Mouse (Mus musculus) midbrain, embryonic 11.5 days (tissue): ENCODE results near the gene Dpf2. TPM values are rescaled to one million over a fixed set of nuclear protein-coding genes. Genes with fewer than 3 reads are reported as not detected.

Experiments used
- ATAC-seq: fragments of 200-750 bp; cut with Nextera tagmentation; 2 replicates; pipeline ENCODE4 v1.8.0; 2017; ENCODE audit warnings: moderate TSS enrichment, moderate library complexity; ENCODE audit not compliant: low FRiP score
- DNase-seq: peaks from one replicate; pipeline ENCODE4 v3.0.0; 2015; ENCODE audit warnings: low spot score; ENCODE audit errors: missing footprints
- H3K27ac ChIP-seq: fragments of 300-500 bp; sonication (generic); 2 replicates; pipeline ENCODE4 v1.5.1; 2014; ENCODE audit warnings: low read depth, low read length
- H3K27me3 ChIP-seq: fragments of 300-500 bp; sonication (generic); 2 replicates; pipeline ENCODE4 v1.6.1; 2014; ENCODE audit warnings: mild to moderate bottlenecking, low read length, moderate library complexity, mixed read lengths; ENCODE audit not compliant: control insufficient read depth, insufficient read depth
- H3K36me3 ChIP-seq: fragments of 300-500 bp; sonication (generic); 2 replicates; pipeline ENCODE4 v1.6.1; 2014; ENCODE audit warnings: mild to moderate bottlenecking, low read length, moderate library complexity, mixed read lengths; ENCODE audit not compliant: control insufficient read depth, insufficient read depth
- H3K4me1 ChIP-seq: fragments of 300-500 bp; sonication (generic); 2 replicates; pipeline ENCODE4 v1.6.1; 2014; ENCODE audit warnings: low read length; ENCODE audit not compliant: control insufficient read depth, insufficient read depth
- H3K4me2 ChIP-seq: fragments of 300-500 bp; sonication (generic); 2 replicates; pipeline ENCODE4 v1.6.1; 2014; ENCODE audit warnings: mild to moderate bottlenecking, moderate library complexity
- H3K4me3 ChIP-seq: fragments of 300-500 bp; sonication (generic); 2 replicates; pipeline ENCODE4 v1.5.1; 2014; ENCODE audit warnings: low read depth, low read length
- H3K9ac ChIP-seq: fragments of 300-500 bp; sonication (generic); 2 replicates; pipeline ENCODE4 v1.6.1; 2014; ENCODE audit warnings: low read length
- H3K9me3 ChIP-seq: fragments of 300-500 bp; sonication (generic); 2 replicates; pipeline ENCODE4 v1.6.1; 2016; ENCODE audit warnings: low read length; ENCODE audit not compliant: control insufficient read depth
- WGBS: fragments of 180-500 bp; shearing (Covaris S2); extraction: QIAGEN DNeasy Blood & Tissue Kit; methylation state at CpG from one replicate; pipeline ENCODE4 v1.1.7; 2014; 5-methylcytosine and 5-hydroxymethylcytosine counted together
- polyA plus RNA-seq: library from polyadenylated mRNA; unstranded; fragments of >200 nt; fragmentation: Nextera tagmentation; extraction: Ambion mirVana; gene quantifications from 2 replicates; pipeline ENCODE4 v1.2.1, GENCODE M21; 2014

The Dpf2 gene
- polyA plus RNA-seq, 1 experiment from 2014 or later, result 203 TPM

DNA sequence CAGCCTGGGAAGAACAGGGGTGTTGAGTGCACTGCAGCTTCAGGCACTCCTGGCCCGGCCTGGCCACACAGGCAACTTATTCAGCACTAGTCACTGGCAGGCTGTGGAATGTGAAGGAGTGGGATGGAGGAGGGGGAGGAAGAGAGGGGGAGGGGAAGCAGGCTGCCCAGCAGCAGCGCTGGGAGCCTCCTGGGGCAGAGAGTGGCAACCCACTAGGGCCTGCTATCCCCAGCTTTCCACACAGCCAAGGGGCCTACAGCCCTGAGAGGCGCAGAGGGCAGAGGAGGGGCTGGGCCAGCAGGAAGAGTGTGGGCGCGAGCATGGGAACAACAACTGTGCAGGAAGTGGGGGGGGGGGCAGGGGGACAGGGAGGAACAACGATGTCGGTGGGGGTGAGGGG, 41.5 kb downstream of the Dpf2 start:
- ATAC-seq (peak; percentile 44), DNase-seq (peak; percentile 86)
- peak overlapping the region; percentile 47; the same call in 1 of the 2 replicates for H3K9ac ChIP-seq
- no peak overlapping the region for H3K4me2 ChIP-seq
- peaks cover 19% of the 10 kb centered on the region for H3K4me1 ChIP-seq
- no peak overlapping the region for H3K4me3 ChIP-seq
- H3K27ac ChIP-seq, result peak overlapping the region; percentile 20; the same call in 1 of the 2 replicates
- peaks cover 5% of the 10 kb centered on the region; the same call in 1 of the 2 replicates for H3K36me3 ChIP-seq
- WGBS, result 12% methylated on average over 7 of the region's 7 CpGs
- no peaks in the 10 kb centered on the region for H3K9me3 ChIP-seq
- no peaks in the 10 kb centered on the region for H3K27me3 ChIP-seq

GRCm38 (mm10) chr19:5868096-5868495, 44.7 kb downstream of the Dpf2 start:
- no peaks in the 10 kb centered on the region for H3K9me3 ChIP-seq
- WGBS, result 87% methylated on average over 6 of the region's 6 CpGs
- H3K27me3 ChIP-seq, result no peaks in the 10 kb centered on the region
- peaks cover 8% of the 10 kb centered on the region for H3K36me3 ChIP-seq
- no peak overlapping the region for H3K4me3 ChIP-seq
- no peak overlapping the region for H3K9ac ChIP-seq
- peaks cover 11% of the 10 kb centered on the region for H3K4me1 ChIP-seq
- ATAC-seq (no peak), DNase-seq (no peak)
- H3K27ac ChIP-seq, result no peak overlapping the region
- H3K4me2 ChIP-seq, result no peak overlapping the region

DNA sequence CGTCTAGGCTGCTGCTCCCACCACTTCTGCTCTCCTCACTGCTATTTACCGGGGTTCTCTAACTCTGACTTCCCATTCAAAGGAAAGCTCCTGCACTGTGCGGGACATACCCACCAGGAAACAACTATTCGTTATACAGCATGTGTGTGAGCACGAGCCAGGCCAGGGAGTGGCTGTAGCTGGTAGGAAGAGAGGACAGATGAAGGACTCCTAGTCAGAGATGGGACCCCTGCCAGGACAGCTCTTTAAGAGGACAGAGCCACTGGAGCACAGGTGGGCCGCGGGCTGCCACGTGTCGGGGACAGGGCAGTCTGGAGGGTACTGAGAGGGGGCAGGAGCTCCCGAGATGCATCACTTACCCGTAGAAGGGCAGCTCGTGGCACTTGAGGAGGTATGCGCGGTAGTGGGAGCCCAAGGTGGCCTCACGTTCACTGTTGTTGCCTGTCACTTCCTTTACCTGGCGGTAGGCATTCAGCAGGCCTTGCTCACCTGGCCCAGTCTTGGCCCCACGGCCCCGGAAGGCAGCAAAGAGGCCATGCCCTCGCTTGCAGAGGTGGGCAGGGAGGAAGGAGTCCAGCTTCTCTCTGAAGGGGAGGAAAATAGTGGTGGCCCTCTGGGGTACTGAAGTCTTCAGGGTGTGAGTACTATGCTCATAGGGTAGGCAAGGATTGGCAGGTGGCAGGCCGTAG, 48.0 kb downstream of the Dpf2 start:
- H3K4me2 ChIP-seq, result no peak overlapping the region
- H3K4me3 ChIP-seq, result no peak overlapping the region
- ATAC-seq (no peak), DNase-seq (no peak)
- no peak overlapping the region for H3K27ac ChIP-seq
- 95% methylated on average over 20 of the region's 20 CpGs for WGBS
- no peaks in the 10 kb centered on the region for H3K9me3 ChIP-seq
- H3K9ac ChIP-seq, result no peak overlapping the region
- no peaks in the 10 kb centered on the region for H3K4me1 ChIP-seq
- no peaks in the 10 kb centered on the region for H3K27me3 ChIP-seq
- H3K36me3 ChIP-seq, result peaks cover 26% of the 10 kb centered on the region

GRCm38 (mm10) chr19:5863776-5864175, 49.0 kb downstream of the Dpf2 start:
- H3K36me3 ChIP-seq, result peaks cover 24% of the 10 kb centered on the region
- no peak for ATAC-seq
- no peak for DNase-seq
- no peak overlapping the region for H3K4me3 ChIP-seq
- H3K9ac ChIP-seq, result no peak overlapping the region
- no peaks in the 10 kb centered on the region for H3K4me1 ChIP-seq
- no peak overlapping the region for H3K4me2 ChIP-seq
- H3K9me3 ChIP-seq, result no peaks in the 10 kb centered on the region
- no peak overlapping the region for H3K27ac ChIP-seq
- no peaks in the 10 kb centered on the region for H3K27me3 ChIP-seq
- 93% methylated on average over 5 of the region's 5 CpGs for WGBS

DNA sequence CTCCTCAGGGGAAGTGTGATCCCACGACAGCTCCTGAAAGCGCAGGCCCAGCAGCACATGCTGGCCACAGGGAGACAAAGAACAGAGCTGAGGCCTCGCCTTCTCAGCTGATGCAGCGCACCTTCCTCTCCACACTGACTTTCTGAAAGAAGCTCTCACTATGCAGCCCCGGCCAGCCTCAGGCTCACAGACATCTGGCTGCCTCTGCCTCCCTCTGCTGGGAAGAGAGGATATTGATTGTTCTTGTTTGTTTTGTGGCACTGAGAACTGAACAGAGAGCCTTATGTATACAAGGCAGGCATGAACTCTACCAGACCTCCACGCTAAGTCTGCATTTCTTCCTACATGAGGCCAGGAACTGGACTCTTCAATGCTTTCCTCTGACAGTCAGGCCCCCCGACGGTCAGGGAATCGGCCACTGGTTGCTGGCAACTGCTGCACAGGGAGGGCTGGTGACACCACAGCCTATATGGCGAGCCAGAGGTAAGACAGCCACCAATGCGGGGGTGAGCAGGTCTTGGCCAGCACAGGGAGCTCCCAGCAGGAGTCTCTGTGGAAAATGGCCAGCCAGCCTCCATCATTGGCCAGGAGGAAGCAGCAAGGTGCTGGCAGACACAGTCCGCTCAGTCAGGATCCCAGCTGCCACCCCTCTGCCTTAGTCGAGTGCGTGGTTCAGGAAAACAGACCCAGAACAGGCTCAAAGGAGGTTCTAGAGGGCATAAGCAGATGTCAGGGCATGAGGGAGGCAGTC, 50.3 kb downstream of the Dpf2 start:
- Histone ChIP-seq H3K4me3 (no peak overlapping the region), H3K27me3 (no peaks in the 10 kb centered on the region), H3K4me2 (no peak overlapping the region), H3K27ac (no peak overlapping the region), H3K36me3 (peaks cover 24% of the 10 kb centered on the region), H3K4me1 (no peaks in the 10 kb centered on the region), H3K9ac (no peak overlapping the region), H3K9me3 (no peaks in the 10 kb centered on the region)
- no peak for DNase-seq
- ATAC-seq, result no peak
- 95% methylated on average over 14 of the region's 14 CpGs for WGBS

DNA sequence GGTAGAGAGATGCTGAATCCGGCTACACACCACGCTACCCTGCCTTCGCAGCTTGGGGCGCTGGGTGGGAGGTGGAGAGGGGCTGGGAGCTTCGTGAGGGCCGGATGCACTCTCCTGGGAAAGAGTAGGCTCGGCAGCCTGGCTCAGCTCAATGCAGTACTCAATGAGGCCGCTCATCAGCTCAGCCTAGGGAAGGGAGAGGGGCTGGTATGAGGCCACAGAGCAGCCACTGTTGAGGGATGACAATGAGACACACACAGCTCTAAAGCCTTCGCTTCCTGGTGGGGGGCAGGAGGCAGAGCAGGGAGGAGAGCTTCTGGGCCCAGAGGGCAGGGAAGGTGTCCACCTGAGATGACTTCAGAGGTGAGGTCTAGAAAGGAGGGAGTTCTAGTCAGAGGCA, 56.2 kb downstream of the Dpf2 start:
- H3K4me2 ChIP-seq, result no peak overlapping the region
- no peak overlapping the region for H3K9ac ChIP-seq
- no peak overlapping the region for H3K4me3 ChIP-seq
- no peak for DNase-seq
- H3K27me3 ChIP-seq, result no peaks in the 10 kb centered on the region
- no peak for ATAC-seq
- peaks cover 12% of the 10 kb centered on the region for H3K36me3 ChIP-seq
- no peak overlapping the region for H3K27ac ChIP-seq
- WGBS, result 85% methylated on average over 9 of the region's 9 CpGs
- H3K4me1 ChIP-seq, result no peaks in the 10 kb centered on the region
- H3K9me3 ChIP-seq, result no peaks in the 10 kb centered on the region

DNA sequence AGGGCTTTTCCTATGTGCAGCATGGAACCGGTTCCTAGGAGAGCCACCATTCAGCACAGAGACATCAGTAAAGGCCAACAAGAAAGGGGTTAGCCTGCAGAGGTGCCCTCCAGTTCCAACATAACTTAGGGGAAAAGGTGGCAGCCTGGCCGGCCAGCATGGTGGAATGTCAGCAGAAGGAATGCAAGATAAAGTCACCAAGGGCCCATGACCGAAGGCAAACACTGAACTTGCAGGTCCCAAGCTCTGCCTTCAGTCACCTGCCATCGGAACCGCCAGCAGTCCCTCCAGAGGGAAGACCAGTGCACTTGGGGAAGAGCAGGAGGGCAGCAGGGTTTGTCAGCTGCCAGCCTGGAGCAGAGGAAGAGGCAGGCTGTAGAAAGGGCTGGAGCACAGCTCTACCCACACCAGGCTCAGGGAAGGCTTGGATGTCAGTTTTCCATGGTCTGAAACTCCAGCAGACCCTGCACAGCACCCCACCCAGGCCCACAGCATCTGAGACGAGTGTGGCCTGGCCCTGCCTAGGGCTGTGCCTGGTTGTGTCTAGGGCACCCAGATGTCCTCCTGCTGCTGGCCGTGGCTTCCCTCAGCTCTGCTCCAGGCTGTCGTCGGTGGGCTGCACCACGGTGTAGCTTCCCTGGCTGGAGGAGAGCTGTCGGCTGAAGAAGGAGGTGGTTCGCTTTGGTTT, 60.6 kb downstream of the Dpf2 start:
- Histone ChIP-seq H3K27me3 (no peaks in the 10 kb centered on the region), H3K9ac (no peak overlapping the region), H3K4me3 (no peak overlapping the region), H3K27ac (no peak overlapping the region), H3K36me3 (peaks cover 6% of the 10 kb centered on the region; the same call in 1 of the 2 replicates), H3K4me2 (no peak overlapping the region), H3K4me1 (peaks cover 28% of the 10 kb centered on the region), H3K9me3 (no peaks in the 10 kb centered on the region)
- DNase-seq, result no peak
- no peak for ATAC-seq
- WGBS, result 88% methylated on average over 12 of the region's 12 CpGs

- 73% methylated on average over 5 of the region's 5 CpGs for WGBS
- DNase-seq (no peak), ATAC-seq (no peak)
- no peak overlapping the region for H3K27ac ChIP-seq
- no peak overlapping the region for H3K4me2 ChIP-seq
- peaks cover 34% of the 10 kb centered on the region for H3K4me1 ChIP-seq
- H3K9me3 ChIP-seq, result no peaks in the 10 kb centered on the region
- H3K36me3 ChIP-seq, result peaks cover 6% of the 10 kb centered on the region; the same call in 1 of the 2 replicates
- H3K27me3 ChIP-seq, result no peaks in the 10 kb centered on the region
- no peak overlapping the region for H3K4me3 ChIP-seq
- no peak overlapping the region for H3K9ac ChIP-seq
Observed at GRCm38 (mm10) chr19:5851481-5851971, 61.3 kb downstream of the Dpf2 start.

DNA sequence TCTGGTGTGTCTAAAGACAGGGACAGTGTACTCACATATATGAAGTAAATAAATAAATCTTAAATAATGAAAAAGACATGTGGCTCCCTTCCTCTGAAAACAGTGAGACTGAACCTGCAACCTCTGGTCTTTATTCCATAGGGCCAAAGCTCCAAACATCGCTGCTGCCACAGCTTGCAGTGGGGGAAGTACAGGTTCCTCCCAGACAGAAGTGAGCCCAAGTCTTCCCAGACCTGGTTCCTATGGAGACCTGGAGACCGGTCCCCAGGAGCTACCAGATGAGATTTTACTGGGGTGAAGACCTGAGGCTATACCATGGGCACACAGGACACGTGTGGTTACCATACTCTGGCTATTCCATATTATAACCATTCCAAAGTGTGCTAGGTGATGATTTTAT, 62.0 kb downstream of the Dpf2 start:
- Histone ChIP-seq H3K9me3 (no peaks in the 10 kb centered on the region), H3K4me1 (peaks cover 38% of the 10 kb centered on the region), H3K27me3 (no peaks in the 10 kb centered on the region), H3K4me2 (no peak overlapping the region), H3K9ac (no peak overlapping the region), H3K36me3 (peaks cover 6% of the 10 kb centered on the region; the same call in 1 of the 2 replicates), H3K27ac (no peak overlapping the region), H3K4me3 (no peak overlapping the region)
- 90% methylated on average over 3 of the region's 3 CpGs for WGBS
- DNase-seq, result no peak
- no peak for ATAC-seq
